Mouse (Mus musculus): ENCODE results near the gene Gm826. TPM values are rescaled to one million over a fixed set of nuclear protein-coding genes. Genes with fewer than 3 reads are reported as not detected.
A peak's percentile ranks its signal among the peaks of the same experiment; 100 is the strongest.

Gm826 gene
- polyA plus RNA-seq, 1 experiment = 0.18 TPM

DNA sequence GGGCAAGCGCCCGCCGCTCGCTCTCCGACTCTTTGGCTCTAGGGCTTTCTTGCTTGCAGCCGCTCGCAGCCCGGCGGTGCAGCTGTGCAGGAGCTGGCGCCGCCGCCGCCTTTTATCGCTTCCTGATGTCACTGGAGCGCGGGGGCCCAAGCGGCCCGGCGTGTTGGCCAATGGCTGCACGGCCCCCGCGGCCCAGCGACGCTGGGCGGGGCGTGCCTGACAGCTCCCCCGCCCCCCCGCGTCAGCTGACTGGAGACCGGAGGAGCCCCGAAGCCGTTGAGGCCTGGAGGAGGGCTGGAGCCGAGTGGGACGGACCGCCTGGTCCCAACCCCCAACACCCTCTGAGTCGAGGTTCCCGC lies 33.0 kb upstream of the Gm826 start, which contains the start of gene Mafb:
Gene Mafb (minus strand): TSS at position 86 of the 359 bp plus-strand sequence.
- Histone ChIP-seq H3K4me3 (replicated peaks; ENCODE audit: insufficient read depth, low read depth, low read length) (peak within 1 kb of the TSS; percentile 13), H3K27me3 (ENCODE audit: control insufficient read depth, insufficient read depth, low read length) (peaks cover 3% of the 10 kb centered on the region; the same call in 1 of the 2 replicates), H3K27ac (ENCODE audit: insufficient read depth, low read length) (no peak within 1 kb of the TSS), H3K4me1 (ENCODE audit: control insufficient read depth, insufficient read depth, low read length) (no peaks in the 10 kb centered on the region)
- peak; percentile 45 to 59 for DNase-seq
- WGBS = under 1% methylated on average over 37 of the region's 37 CpGs
- no peak for TF ChIP-seq CTCF (IDR thresholded peaks at IDR 0.05; ENCODE audit: borderline replicate concordance, insufficient read depth, low read depth, low read length)
- peak; percentile 28; the same call in 1 of the 2 replicates for TF ChIP-seq POLR2A (IDR thresholded peaks at IDR 0.05; ENCODE audit: borderline replicate concordance, insufficient read depth, low read length)

DNA sequence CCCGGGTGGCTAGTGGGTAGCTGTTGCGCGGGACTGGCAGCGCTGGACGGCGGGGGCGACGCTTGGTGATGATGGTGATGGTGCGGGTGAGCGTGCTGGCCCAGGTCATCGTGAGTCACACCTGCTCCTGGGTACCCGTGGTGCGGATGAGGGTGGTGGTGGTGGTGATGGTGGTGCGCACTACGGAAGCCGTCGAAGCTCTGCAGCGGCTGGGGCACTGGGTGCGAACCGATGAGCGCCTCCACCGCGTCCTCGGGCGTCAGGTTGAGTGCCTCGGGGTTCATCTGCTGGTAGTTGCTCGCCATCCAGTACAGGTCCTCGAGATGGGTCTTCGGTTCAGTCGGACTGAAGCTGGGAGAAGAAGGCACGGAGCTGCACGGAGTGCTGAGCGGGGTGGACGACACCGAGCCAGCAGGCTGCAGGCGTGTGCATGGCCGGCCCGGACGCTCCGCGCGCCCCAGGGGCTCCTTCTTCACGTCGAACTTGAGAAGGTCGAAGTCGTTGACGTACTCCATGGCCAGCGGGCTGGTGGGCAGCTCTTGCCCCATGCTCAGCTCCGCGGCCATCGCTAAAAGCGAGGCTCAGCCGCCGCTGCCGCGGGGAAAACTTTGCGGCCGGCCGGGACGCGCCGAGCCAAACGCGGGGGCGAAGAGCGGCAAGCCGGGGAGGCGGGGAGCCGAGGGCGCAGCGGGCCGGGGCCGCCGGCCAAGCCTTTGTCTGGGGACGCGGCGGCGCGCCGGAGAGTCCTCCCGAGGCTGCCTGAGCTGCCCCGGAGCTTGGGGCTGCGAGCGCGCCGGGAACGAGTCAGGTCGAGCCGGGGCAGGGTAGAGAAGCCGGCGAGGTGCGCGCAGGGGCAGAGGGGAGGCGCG lies 32.4 kb upstream of the Gm826 start:
- Histone ChIP-seq H3K27me3 (ENCODE audit: control insufficient read depth, insufficient read depth, low read length) (peaks cover 3% of the 10 kb centered on the region; the same call in 1 of the 2 replicates), H3K27ac (ENCODE audit: insufficient read depth, low read length) (no peak overlapping the region), H3K4me3 (replicated peaks; ENCODE audit: insufficient read depth, low read depth, low read length) (no peak overlapping the region), H3K4me1 (ENCODE audit: control insufficient read depth, insufficient read depth, low read length) (no peaks in the 10 kb centered on the region)
- DNase-seq = peak in 1 of 2 experiments; percentile 9
- 1% methylated on average over 95 of the region's 95 CpGs for WGBS
- TF ChIP-seq POLR2A (IDR thresholded peaks at IDR 0.05; ENCODE audit: borderline replicate concordance, insufficient read depth, low read length) (no peak), CTCF (IDR thresholded peaks at IDR 0.05; ENCODE audit: borderline replicate concordance, insufficient read depth, low read depth, low read length) (no peak)

DNA sequence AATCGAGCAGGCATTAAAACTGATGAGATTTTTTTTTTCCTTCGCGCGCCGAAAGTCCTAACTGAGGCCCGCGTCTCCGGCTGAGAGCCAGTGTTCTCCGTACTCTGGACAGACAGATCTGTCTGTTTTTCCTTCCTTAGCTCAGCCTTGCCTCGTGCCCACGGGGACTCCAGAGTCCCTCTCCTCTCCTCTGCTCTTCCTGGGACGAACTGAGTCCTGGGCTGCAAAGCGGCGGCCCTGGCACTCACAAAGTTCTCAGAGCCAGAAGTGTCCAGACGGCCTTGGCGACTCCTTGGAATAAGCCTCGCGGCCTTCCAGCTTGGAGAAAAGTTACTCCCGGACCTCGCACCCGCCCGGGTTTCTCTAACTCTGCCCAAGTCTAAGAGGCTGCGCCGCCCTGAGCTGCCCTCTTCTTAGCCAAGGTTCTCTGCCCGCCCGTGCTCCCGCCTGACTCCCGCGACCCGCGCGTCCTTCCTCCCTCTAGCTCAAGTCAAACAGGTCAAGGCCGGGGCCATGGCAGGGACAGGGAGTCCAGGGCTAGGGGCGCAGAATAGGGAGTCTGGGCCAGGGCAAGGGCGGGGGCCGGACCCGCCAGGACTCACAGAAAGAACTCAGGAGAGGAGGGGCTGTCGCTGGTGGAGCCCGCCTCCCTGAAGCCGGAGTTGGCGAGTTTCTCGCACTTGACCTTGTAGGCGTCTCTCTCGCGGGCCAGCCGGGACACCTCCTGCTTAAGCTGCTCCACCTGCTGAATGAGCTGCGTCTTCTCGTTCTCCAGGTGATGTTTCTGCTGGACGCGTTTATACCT lies 31.3 kb upstream of the Gm826 start:
- no peaks in the 10 kb centered on the region for H3K4me1 ChIP-seq (ENCODE audit: control insufficient read depth, insufficient read depth, low read length)
- no peak overlapping the region for H3K27ac ChIP-seq (ENCODE audit: insufficient read depth, low read length)
- no peak for TF ChIP-seq POLR2A (IDR thresholded peaks at IDR 0.05; ENCODE audit: borderline replicate concordance, insufficient read depth, low read length)
- TF ChIP-seq CTCF (IDR thresholded peaks at IDR 0.05; ENCODE audit: borderline replicate concordance, insufficient read depth, low read depth, low read length) = no peak
- DNase-seq = peak in 1 of 2 experiments; percentile 12
- H3K27me3 ChIP-seq (ENCODE audit: control insufficient read depth, insufficient read depth, low read length) = peaks cover 3% of the 10 kb centered on the region; the same call in 1 of the 2 replicates
- WGBS = 1% methylated on average over 50 of the region's 50 CpGs
- no peak overlapping the region for H3K4me3 ChIP-seq (replicated peaks; ENCODE audit: insufficient read depth, low read depth, low read length)

DNA sequence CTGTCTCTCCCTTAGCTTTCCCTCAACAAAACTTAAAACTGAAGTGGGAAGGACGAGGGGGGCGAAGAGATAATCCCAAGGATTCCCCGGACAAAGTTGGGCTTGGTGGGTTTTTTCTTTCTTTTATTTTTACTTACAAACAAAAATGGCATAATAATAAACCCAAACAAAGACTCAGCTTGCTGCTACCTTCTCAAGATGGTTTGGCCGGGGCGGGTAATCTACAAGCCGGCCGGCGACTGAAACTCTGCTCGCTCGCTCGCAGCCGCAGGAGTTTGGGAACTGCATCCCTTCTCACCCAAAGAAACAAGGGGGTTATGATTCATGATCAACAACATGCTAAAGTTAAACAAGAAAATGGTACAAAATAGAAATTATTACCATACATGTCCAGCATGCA lies 30.7 kb upstream of the Gm826 start:
- peaks cover 3% of the 10 kb centered on the region; the same call in 1 of the 2 replicates for H3K27me3 ChIP-seq (ENCODE audit: control insufficient read depth, insufficient read depth, low read length)
- no peak for DNase-seq
- no peaks in the 10 kb centered on the region for H3K4me1 ChIP-seq (ENCODE audit: control insufficient read depth, insufficient read depth, low read length)
- H3K4me3 ChIP-seq (replicated peaks; ENCODE audit: insufficient read depth, low read depth, low read length) = no peak overlapping the region
- no peak for TF ChIP-seq CTCF (IDR thresholded peaks at IDR 0.05; ENCODE audit: borderline replicate concordance, insufficient read depth, low read depth, low read length)
- no peak for TF ChIP-seq POLR2A (IDR thresholded peaks at IDR 0.05; ENCODE audit: borderline replicate concordance, insufficient read depth, low read length)
- no peak overlapping the region for H3K27ac ChIP-seq (ENCODE audit: insufficient read depth, low read length)
- WGBS = 11% methylated on average over 12 of the region's 12 CpGs

DNA sequence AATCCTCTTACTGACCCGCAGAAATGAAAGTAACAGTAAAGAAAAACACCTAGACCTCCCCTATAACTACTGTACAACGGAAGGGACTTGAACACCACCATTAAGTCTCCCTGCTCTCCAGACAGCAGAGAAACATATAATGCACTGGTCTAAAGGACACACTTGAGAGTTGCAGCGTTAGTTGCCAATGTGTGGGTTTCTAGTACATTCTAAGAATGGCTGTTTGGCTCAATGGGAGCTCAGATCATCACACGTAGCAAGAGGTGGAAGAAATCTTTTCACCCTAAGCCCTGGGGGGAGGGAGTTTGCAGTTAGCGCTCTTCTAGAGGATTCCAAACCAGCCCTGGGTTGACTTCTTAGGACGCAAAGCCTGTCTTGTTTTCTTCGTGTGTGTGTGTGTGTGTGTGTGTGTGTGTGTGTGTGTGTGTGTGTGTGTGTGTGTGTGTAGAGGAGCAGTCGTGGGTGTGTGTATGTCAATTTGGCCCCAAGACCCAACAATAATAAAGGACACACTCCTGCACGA lies 30.2 kb upstream of the Gm826 start:
- H3K4me1 ChIP-seq (ENCODE audit: control insufficient read depth, insufficient read depth, low read length) = no peaks in the 10 kb centered on the region
- WGBS = 16% methylated on average over 9 of the region's 9 CpGs
- DNase-seq = no peak
- H3K4me3 ChIP-seq (replicated peaks; ENCODE audit: insufficient read depth, low read depth, low read length) = no peak overlapping the region
- H3K27me3 ChIP-seq (ENCODE audit: control insufficient read depth, insufficient read depth, low read length) = peaks cover 3% of the 10 kb centered on the region; the same call in 1 of the 2 replicates
- no peak for TF ChIP-seq CTCF (IDR thresholded peaks at IDR 0.05; ENCODE audit: borderline replicate concordance, insufficient read depth, low read depth, low read length)
- no peak for TF ChIP-seq POLR2A (IDR thresholded peaks at IDR 0.05; ENCODE audit: borderline replicate concordance, insufficient read depth, low read length)
- H3K27ac ChIP-seq (ENCODE audit: insufficient read depth, low read length) = no peak overlapping the region

DNA sequence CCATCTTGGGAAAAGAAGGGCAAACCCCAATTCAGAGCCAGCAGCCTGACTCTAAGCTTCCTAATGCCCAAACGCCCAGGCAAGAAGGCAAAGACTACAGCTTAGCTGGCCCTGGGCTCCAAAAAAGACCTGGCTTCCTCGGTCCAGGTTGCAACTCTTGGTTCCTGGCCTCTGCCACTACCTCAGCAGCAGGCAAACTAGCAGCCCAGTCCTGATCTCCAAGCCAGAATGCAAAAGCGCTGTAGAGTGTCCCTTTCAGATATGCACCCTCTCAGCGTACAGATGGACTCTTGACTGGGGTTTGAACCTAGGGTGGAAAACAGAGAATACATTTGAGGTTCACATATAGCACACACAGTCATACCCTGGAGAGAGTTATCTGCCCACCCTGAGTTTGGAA lies 29.2 kb upstream of the Gm826 start:
- WGBS = 69% methylated on average over 4 of the region's 4 CpGs
- no peak for DNase-seq
- Histone ChIP-seq H3K27me3 (ENCODE audit: control insufficient read depth, insufficient read depth, low read length) (peaks cover 3% of the 10 kb centered on the region; the same call in 1 of the 2 replicates), H3K4me1 (ENCODE audit: control insufficient read depth, insufficient read depth, low read length) (no peaks in the 10 kb centered on the region), H3K4me3 (replicated peaks; ENCODE audit: insufficient read depth, low read depth, low read length) (no peak overlapping the region), H3K27ac (ENCODE audit: insufficient read depth, low read length) (no peak overlapping the region)
- no peak for TF ChIP-seq POLR2A (IDR thresholded peaks at IDR 0.05; ENCODE audit: borderline replicate concordance, insufficient read depth, low read length)
- TF ChIP-seq CTCF (IDR thresholded peaks at IDR 0.05; ENCODE audit: borderline replicate concordance, insufficient read depth, low read depth, low read length) = no peak

DNA sequence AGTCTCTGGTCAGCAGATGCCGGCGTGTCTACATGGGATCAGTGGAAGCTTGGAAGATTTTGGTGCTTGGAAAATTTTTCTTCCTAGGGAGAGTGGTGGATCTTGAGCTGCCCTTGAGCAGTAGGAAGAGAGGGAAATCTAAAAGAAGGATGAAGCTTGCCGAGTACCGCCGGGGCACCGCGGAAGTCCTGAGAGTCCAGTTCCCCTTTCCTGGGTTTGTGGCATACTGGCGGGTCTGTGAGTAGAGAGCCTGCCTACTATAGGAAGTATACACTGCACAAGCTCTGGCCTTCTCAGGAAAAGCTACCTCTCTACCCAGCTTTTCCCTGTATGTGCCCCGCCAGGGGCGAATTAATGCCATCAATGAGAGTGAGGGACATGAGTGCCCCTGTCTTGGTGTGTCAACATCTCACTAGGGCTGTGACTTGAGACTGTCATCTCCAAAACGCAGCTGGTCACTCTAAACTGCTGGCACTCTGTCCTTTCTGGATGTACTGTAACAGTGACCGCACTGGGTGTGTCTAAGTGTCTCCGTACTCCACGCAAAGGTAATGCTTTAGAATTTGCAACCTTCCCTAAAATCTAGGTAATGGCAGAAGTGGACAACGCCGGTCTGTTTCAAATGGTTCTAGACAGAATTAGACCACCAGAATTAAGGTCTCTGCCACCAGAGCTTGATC lies 27.6 kb upstream of the Gm826 start:
- Histone ChIP-seq H3K27me3 (ENCODE audit: control insufficient read depth, insufficient read depth, low read length) (peaks cover under 1% of the 10 kb centered on the region; the same call in 1 of the 2 replicates), H3K4me1 (ENCODE audit: control insufficient read depth, insufficient read depth, low read length) (no peaks in the 10 kb centered on the region), H3K27ac (ENCODE audit: insufficient read depth, low read length) (no peak overlapping the region), H3K4me3 (replicated peaks; ENCODE audit: insufficient read depth, low read depth, low read length) (no peak overlapping the region)
- 31% methylated on average over 16 of the region's 16 CpGs for WGBS
- TF ChIP-seq POLR2A (IDR thresholded peaks at IDR 0.05; ENCODE audit: borderline replicate concordance, insufficient read depth, low read length) = no peak
- TF ChIP-seq CTCF (IDR thresholded peaks at IDR 0.05; ENCODE audit: borderline replicate concordance, insufficient read depth, low read depth, low read length) = no peak
- no peak for DNase-seq
